Mouse (Mus musculus) embryonic fibroblast, embryonic 13.5 days (primary cell): Measurements from ENCODE around the gene Mefv. TPM values are rescaled to one million over a fixed set of nuclear protein-coding genes. Genes with fewer than 3 reads are reported as not detected.
"Not testable (repeated sequence)": the region's sequence is repeated elsewhere in the genome, so short reads cannot be mapped to it uniquely, and the experiment has no call there.

Source experiments
- H3K27ac ChIP-seq: 2 replicates; pipeline ENCODE4 v1.5.1; 2012; ENCODE audit warnings: low read length, control low read depth, inconsistent platforms; ENCODE audit not compliant: insufficient read depth
- H3K4me1 ChIP-seq: 2 replicates; pipeline ENCODE4 v1.6.1; 2011; ENCODE audit warnings: low read length; ENCODE audit not compliant: control insufficient read depth, insufficient read depth
- H3K4me3 ChIP-seq: 2 replicates; pipeline ENCODE4 v1.5.1; 2011; ENCODE audit warnings: mild to moderate bottlenecking, control low read depth, low read length; ENCODE audit not compliant: insufficient read depth
- CTCF ChIP-seq: IDR thresholded peaks from 2 replicates; pipeline ENCODE4 v1.5.1; 2011; ENCODE audit warnings: mild to moderate bottlenecking, control low read depth, low read length, moderate library complexity, borderline replicate concordance; ENCODE audit not compliant: insufficient read depth
- POLR2A ChIP-seq: IDR thresholded peaks from 2 replicates; pipeline ENCODE4 v1.6.1; 2011; ENCODE audit warnings: low read depth, mild to moderate bottlenecking, control low read depth, low read length, moderate library complexity
- polyA plus RNA-seq: library from polyadenylated mRNA; stranded (reverse); fragments of >200 nt; gene quantifications from 2 replicates; pipeline ENCODE4 v1.2.4, GENCODE M21; 2011; ENCODE audit warnings: low read depth; ENCODE audit not compliant: missing spikeins, insufficient read length

The Mefv gene
- polyA plus RNA-seq, 1 experiment = not detected

DNA sequence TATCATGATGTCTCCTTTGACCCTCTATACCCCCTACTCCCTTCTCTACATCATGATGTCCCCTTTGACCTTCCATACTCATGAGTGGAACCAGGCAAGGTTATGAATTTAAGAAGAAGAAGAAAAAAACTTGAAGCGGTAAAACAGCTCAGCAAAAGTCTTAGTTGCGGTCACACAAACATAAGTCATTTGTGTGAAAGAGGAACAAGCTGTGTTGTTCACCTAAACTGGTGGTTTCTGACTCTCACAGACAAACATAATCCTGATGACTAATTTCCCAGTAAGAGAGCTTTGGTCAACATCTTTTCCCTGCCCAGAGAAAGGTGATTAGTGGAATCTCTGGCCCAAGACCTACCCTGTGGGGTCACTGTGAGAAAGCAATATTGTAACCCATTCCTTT is 3.2 kb downstream of the Mefv start:
- Histone ChIP-seq H3K4me3 (no peak overlapping the region), H3K27ac (no peak overlapping the region), H3K4me1 (no peaks in the 10 kb centered on the region)
- TF ChIP-seq POLR2A (no peak), CTCF (no peak)

GRCm38 (mm10) chr16:3706680-3707079 is 11.2 kb downstream of the Mefv start:
- no peak overlapping the region for H3K4me3 ChIP-seq
- no peaks in the 10 kb centered on the region for H3K4me1 ChIP-seq

DNA sequence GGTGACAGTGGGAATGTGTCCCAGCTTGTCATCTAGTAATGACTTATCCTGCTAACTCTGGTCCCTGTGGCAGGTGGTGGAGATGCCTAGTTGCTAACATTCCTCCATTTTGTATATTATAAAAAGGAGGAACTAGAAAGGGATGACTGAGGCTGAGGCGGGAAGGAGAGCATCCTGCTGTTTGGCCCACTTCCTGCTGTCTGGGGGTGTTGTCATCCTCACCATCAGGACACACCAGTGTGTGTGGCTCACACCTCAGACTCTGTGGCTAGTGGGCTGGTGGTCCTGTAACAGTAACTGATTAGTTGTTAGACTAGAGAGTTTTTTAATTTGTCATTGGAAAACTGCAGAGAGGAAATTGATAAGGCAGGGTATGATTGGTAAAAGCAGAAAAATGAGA is 17.0 kb downstream of the Mefv start:
- H3K4me1 ChIP-seq = no peaks in the 10 kb centered on the region
- H3K27ac ChIP-seq = no peak overlapping the region
- H3K4me3 ChIP-seq = no peak overlapping the region
- no peak for TF ChIP-seq POLR2A
- no peak for TF ChIP-seq CTCF

More at GRCm38 (mm10) chr16:3706680-3707079, 11.2 kb downstream of the Mefv start:
- no peak for TF ChIP-seq CTCF
- no peak for TF ChIP-seq POLR2A
- no peak overlapping the region for H3K27ac ChIP-seq

DNA sequence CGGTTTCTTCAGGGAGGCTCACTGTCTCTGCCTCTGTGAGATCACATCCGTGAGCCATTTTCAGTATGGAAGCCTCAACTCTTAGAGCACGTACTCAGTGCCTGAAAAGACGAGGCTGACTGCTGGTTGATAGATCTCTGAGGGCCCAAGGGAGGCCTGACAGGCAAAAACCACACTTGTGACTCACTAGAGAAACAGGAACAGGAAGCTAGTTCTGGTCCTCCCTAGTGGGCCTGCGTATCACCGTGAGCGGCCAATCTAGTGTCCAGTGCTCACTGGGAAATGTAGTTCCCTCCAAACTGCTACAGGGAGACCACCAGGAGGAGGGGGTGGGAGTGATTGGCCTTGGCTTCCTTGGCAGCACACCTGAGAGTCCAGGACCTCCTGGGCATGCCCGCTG is 18.6 kb downstream of the Mefv start:
- Histone ChIP-seq H3K4me1 (no peaks in the 10 kb centered on the region), H3K4me3 (no peak overlapping the region), H3K27ac (no peak overlapping the region)
- TF ChIP-seq POLR2A (no peak), CTCF (no peak)

- not testable (repeated sequence) for H3K4me1 ChIP-seq, H3K27ac ChIP-seq, H3K4me3 ChIP-seq
Observed at GRCm38 (mm10) chr16:3689608-3690007, 28.3 kb downstream of the Mefv start.

Other genes starting within 250 kb of the Mefv start
- not detected in 2 replicates for gene Olfr161, start 127.1 kb downstream of the Mefv start, polyA plus RNA-seq
- gene Zfp263, start 26.0 kb upstream of the Mefv start, polyA plus RNA-seq = 14.4 and 16.9 TPM in 2 replicates
- gene Olfr15, start 112.8 kb upstream of the Mefv start, polyA plus RNA-seq = not detected in 2 replicates
- 1.5 and 1.8 TPM in 2 replicates for gene Zfp174, start 129.2 kb upstream of the Mefv start, polyA plus RNA-seq
- gene Naa60, start 154.3 kb upstream of the Mefv start, polyA plus RNA-seq = 47.7 and 62.9 TPM in 2 replicates
- gene Zfp597, start 166.5 kb upstream of the Mefv start, polyA plus RNA-seq = 9.8 TPM in 2 replicates
- not detected in 2 replicates for gene Gm20695, start 166.6 kb upstream of the Mefv start, polyA plus RNA-seq
- gene 1700037C18Rik, start 190.6 kb upstream of the Mefv start, polyA plus RNA-seq = 1.6 and 2.0 TPM in 2 replicates
- gene Cluap1, start 190.7 kb upstream of the Mefv start, polyA plus RNA-seq = 12.4 and 14.8 TPM in 2 replicates